Mouse (Mus musculus) kidney, embryonic 16.5 days (tissue): ENCODE results near the gene Snx10. TPM values are rescaled to one million over a fixed set of nuclear protein-coding genes. Genes with fewer than 3 reads are reported as not detected.

Experiments used
- ATAC-seq: fragments of 200-750 bp; cut with Nextera tagmentation; 2 replicates; pipeline ENCODE4 v1.8.0; 2017; ENCODE audit warnings: moderate TSS enrichment; ENCODE audit not compliant: low FRiP score, low TSS enrichment
- H3K27ac ChIP-seq: fragments of 300-500 bp; sonication (generic); 2 replicates; pipeline ENCODE4 v1.5.1; 2014; ENCODE audit warnings: low read length
- H3K27me3 ChIP-seq: fragments of 300-500 bp; sonication (generic); 2 replicates; pipeline ENCODE4 v1.6.1; 2014; ENCODE audit warnings: low read length, control low read depth, mixed read lengths; ENCODE audit not compliant: insufficient read depth
- H3K36me3 ChIP-seq: fragments of 300-500 bp; sonication (generic); 2 replicates; pipeline ENCODE4 v1.6.1; 2014; ENCODE audit warnings: low read length, control low read depth, mixed read lengths; ENCODE audit not compliant: insufficient read depth
- H3K4me1 ChIP-seq: fragments of 300-500 bp; sonication (generic); 2 replicates; pipeline ENCODE4 v1.6.1; 2014; ENCODE audit warnings: low read length, control low read depth, mixed read lengths; ENCODE audit not compliant: insufficient read depth
- H3K4me2 ChIP-seq: fragments of 300-500 bp; sonication (generic); replicated peaks from 2 replicates; pipeline ENCODE4 v1.6.1; 2014; ENCODE audit warnings: low read depth, low read length
- H3K4me3 ChIP-seq: fragments of 300-500 bp; sonication (generic); 2 replicates; pipeline ENCODE4 v1.5.1; 2014; ENCODE audit warnings: mild to moderate bottlenecking, low read length
- H3K9ac ChIP-seq: fragments of 300-500 bp; sonication (generic); replicated peaks from 2 replicates; pipeline ENCODE4 v1.6.1; 2014; ENCODE audit warnings: low read length
- H3K9me3 ChIP-seq: fragments of 300-500 bp; sonication (generic); 2 replicates; pipeline ENCODE4 v1.6.1; 2016; ENCODE audit warnings: low read length, control low read depth
- WGBS: fragments of 180-500 bp; shearing (Covaris S2); extraction: QIAGEN DNeasy Blood & Tissue Kit; methylation state at CpG from one replicate; pipeline ENCODE4 v1.1.7; 2014; 5-methylcytosine and 5-hydroxymethylcytosine counted together
- polyA plus RNA-seq: library from polyadenylated mRNA; unstranded; fragments of >200 nt; fragmentation: Nextera tagmentation; extraction: Ambion mirVana; gene quantifications from 2 replicates; pipeline ENCODE4 v1.2.1, GENCODE M21; 2015

Gene Snx10
- polyA plus RNA-seq, 1 experiment from 2014 or later: 16.1 TPM

- Histone ChIP-seq H3K9me3 (no peaks in the 10 kb centered on the region), H3K4me2 (peak overlapping the region; percentile 97), H3K27ac (no peak overlapping the region), H3K4me3 (peak overlapping the region; percentile 65), H3K36me3 (no peaks in the 10 kb centered on the region), H3K9ac (peak overlapping the region; percentile 68), H3K4me1 (0 out of 2 replicates have a peak, but pooled peaks cover 2% of the 10 kb centered on the region), H3K27me3 (peaks cover 16% of the 10 kb centered on the region)
- peak; percentile 85 for ATAC-seq
- WGBS: under 1% methylated on average over 53 of the region's 54 CpGs
These were observed 88.8 kb downstream of the Snx10 start for GRCm38 (mm10) chr6:51612371-51613051.

DNA sequence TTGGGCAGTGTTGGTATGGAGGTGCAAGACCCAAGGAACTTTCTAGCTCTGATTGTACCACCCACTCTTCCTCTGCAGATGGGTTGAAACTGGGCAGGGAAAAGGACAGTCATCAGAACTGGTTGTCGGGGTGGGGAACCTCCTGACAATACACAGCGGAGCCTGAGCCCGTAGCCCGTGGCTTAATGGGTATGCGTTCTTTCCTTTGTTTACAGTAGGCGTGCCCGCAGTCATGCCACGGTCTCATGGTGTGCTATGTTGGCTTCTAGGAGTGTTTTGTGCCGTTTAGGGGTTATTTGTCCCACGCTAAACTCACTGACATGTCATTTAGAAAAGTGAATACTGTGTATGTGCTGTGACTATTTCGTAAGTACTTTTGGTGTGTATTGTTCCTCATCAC is 90.0 kb downstream of the Snx10 start:
- WGBS: 79% methylated on average over 11 of the region's 11 CpGs
- no peaks in the 10 kb centered on the region for H3K9me3 ChIP-seq

DNA sequence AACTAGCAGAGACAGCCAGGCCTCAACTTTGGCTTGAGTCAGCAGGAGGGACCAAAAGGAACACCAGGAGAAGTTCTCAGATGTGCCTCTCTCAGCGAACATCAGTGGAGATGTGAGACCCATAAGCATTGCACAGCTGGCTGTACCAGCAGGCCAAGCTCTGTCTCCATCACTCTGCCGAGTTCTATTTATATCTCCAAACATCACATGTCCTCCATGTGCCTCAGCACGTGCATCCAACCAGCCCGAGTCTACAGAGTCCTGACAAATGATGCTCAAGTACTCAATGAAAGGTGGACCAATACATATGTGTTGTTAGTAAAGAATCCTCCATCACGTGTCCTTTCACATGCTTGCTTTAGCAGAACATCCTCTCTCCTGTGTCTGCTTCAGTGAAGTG is 103.1 kb downstream of the Snx10 start:
- Histone ChIP-seq H3K4me3 (no peak overlapping the region), H3K4me2 (no peak overlapping the region), H3K27ac (no peak overlapping the region), H3K9ac (no peak overlapping the region), H3K4me1 (no peaks in the 10 kb centered on the region), H3K27me3 (no peaks in the 10 kb centered on the region), H3K9me3 (no peaks in the 10 kb centered on the region), H3K36me3 (no peaks in the 10 kb centered on the region)
- ATAC-seq: no peak
- 91% methylated on average over 5 of the region's 5 CpGs for WGBS

More for the DNA sequence above, 90.0 kb downstream of the Snx10 start:
- no peaks in the 10 kb centered on the region for H3K36me3 ChIP-seq
- no peak overlapping the region for H3K4me3 ChIP-seq
- 0 out of 2 replicates have a peak, but pooled peaks cover 2% of the 10 kb centered on the region for H3K4me1 ChIP-seq
- H3K4me2 ChIP-seq: no peak overlapping the region
- no peak for ATAC-seq
- no peak overlapping the region for H3K27ac ChIP-seq
- no peak overlapping the region for H3K9ac ChIP-seq
- peaks cover 16% of the 10 kb centered on the region for H3K27me3 ChIP-seq

GRCm38 (mm10) chr6:51629671-51630070 is 106.0 kb downstream of the Snx10 start:
- no peaks in the 10 kb centered on the region for H3K9me3 ChIP-seq
- no peak overlapping the region for H3K27ac ChIP-seq
- no peaks in the 10 kb centered on the region for H3K36me3 ChIP-seq
- no peak for ATAC-seq
- no peak overlapping the region for H3K9ac ChIP-seq
- H3K4me1 ChIP-seq: peaks cover 10% of the 10 kb centered on the region
- no peak overlapping the region for H3K4me3 ChIP-seq
- no peak overlapping the region for H3K4me2 ChIP-seq
- 56% methylated on average over 3 of the region's 3 CpGs for WGBS
- H3K27me3 ChIP-seq: no peaks in the 10 kb centered on the region

DNA sequence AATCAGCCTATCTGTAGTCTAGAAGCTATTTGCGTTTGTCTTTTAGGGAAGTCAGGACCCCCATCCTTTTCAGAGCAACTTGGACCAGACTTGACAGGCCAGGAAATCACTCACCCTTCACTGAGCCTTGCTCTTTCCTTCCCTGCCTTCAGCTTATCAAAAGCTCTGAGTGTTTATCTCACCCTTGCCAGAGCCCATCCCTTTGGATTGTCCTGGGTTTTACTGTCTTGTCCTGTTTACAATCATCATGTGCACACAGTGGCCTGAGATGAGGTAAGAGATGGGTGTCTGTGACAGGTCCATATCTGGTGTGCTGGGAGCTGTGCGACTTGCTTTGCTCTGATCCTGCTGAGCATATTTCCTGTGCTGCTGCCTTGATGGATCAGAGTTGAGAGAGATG is 106.5 kb downstream of the Snx10 start:
- Histone ChIP-seq H3K4me3 (no peak overlapping the region), H3K9me3 (no peaks in the 10 kb centered on the region), H3K27me3 (no peaks in the 10 kb centered on the region), H3K4me1 (peaks cover 15% of the 10 kb centered on the region), H3K36me3 (no peaks in the 10 kb centered on the region), H3K4me2 (no peak overlapping the region), H3K27ac (no peak overlapping the region), H3K9ac (no peak overlapping the region)
- WGBS: 66% methylated on average over 2 of the region's 2 CpGs
- ATAC-seq: no peak

GRCm38 (mm10) chr6:51632928-51633662 is 109.4 kb downstream of the Snx10 start:
- peaks cover 21% of the 10 kb centered on the region for H3K4me1 ChIP-seq
- H3K27me3 ChIP-seq: no peaks in the 10 kb centered on the region
- ATAC-seq: no peak
- WGBS: 59% methylated on average over 4 of the region's 4 CpGs
- H3K4me3 ChIP-seq: no peak overlapping the region
- no peaks in the 10 kb centered on the region for H3K9me3 ChIP-seq
- H3K4me2 ChIP-seq: no peak overlapping the region
- no peak overlapping the region for H3K9ac ChIP-seq
- H3K36me3 ChIP-seq: no peaks in the 10 kb centered on the region
- peak overlapping the region; percentile 70 for H3K27ac ChIP-seq

DNA sequence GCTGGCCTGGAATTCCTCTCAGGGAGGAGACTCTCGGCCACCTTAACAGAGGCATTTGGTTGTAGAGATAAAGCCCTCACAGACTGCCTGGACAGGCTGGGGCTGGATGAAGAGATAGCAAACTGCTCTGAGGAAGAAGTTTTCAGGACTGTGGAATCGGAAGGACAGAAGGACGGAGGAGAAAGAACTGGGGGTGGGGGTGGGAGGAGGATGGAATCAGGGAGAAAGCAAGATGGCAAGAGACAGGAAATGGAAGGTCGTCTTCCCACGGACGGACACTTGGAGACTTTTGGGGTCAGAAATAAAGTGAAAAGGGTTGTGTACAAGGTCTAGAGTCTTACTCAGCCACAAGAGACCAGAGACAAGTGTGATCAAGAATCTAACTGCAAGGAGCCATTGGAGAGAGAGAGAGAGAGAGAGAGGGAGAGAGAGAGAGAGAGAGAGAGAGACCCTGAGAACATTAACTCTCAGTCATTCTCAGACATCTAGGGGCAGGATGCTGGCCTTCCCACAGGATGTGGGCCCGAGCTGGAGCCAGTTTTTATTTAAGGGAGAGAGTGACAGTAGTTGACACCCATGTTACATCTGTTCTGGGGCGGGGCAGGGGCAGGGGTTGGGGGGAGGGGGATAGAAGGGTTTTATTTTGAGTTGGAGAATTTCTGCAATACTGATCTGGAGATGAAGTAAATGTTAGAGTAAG is 110.1 kb downstream of the Snx10 start:
- Histone ChIP-seq H3K4me3 (no peak overlapping the region), H3K27ac (peak overlapping the region; percentile 70), H3K9ac (no peak overlapping the region), H3K27me3 (no peaks in the 10 kb centered on the region), H3K9me3 (no peaks in the 10 kb centered on the region), H3K4me2 (no peak overlapping the region), H3K4me1 (peaks cover 21% of the 10 kb centered on the region), H3K36me3 (no peaks in the 10 kb centered on the region)
- 36% methylated on average over 8 of the region's 8 CpGs for WGBS
- no peak for ATAC-seq

DNA sequence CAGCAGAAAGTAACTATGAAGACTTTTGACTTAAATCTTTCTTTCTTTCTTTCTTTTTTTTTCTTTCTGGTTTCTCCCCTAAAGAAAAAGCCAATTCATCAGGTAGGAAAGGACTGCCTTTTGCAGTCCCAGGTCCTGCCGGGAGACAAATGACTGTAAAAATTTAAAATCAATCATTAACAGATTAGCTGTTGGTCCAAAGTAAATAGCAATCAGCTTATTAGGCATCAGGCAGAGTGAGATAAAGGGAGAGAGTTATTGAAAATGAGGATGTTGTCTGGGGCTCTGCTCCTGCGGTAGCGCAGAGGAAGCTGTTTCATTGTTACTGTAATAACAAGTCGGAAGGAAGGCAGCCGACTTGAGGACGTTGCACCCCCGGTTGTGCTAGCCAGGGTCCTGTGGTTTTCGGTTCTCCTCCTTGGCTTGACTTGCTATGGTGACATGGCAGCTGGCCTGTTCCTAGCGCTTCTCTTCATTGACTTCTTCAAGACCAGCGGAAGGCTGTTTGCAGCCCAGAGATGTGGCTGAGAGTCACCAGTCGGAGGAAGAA is 112.4 kb downstream of the Snx10 start:
- no peak overlapping the region for H3K9ac ChIP-seq
- peaks cover 21% of the 10 kb centered on the region for H3K4me1 ChIP-seq
- no peaks in the 10 kb centered on the region for H3K9me3 ChIP-seq
- H3K4me3 ChIP-seq: no peak overlapping the region
- H3K27ac ChIP-seq: no peak overlapping the region
- H3K36me3 ChIP-seq: no peaks in the 10 kb centered on the region
- no peaks in the 10 kb centered on the region for H3K27me3 ChIP-seq
- WGBS: 55% methylated on average over 11 of the region's 11 CpGs
- no peak for ATAC-seq
- H3K4me2 ChIP-seq: no peak overlapping the region
